Mouse (Mus musculus) bone marrow, adult 2 months (tissue): ENCODE results near the gene Folr1. TPM values are rescaled to one million over a fixed set of nuclear protein-coding genes. Genes with fewer than 3 reads are reported as not detected.

ENCODE experiments used
- H3K27ac ChIP-seq: fragments of 200-500 bp; 2 replicates; pipeline ENCODE4 v1.5.1; 2012; ENCODE audit warnings: low read depth, mild to moderate bottlenecking, control low read depth, inconsistent platforms, low read length; ENCODE audit not compliant: control insufficient read depth, poor library complexity, insufficient read depth
- H3K4me1 ChIP-seq: fragments of 200-500 bp; 2 replicates; pipeline ENCODE4 v1.6.1; 2011; ENCODE audit warnings: low read length; ENCODE audit not compliant: control insufficient read depth, insufficient read depth
- H3K4me3 ChIP-seq: fragments of 200-500 bp; replicated peaks from 2 replicates; pipeline ENCODE3; 2011; ENCODE audit warnings: mild to moderate bottlenecking, low read depth, low read length, control low read depth; ENCODE audit not compliant: control insufficient read depth
- CTCF ChIP-seq: fragments of 200-500 bp; IDR thresholded peaks from 2 replicates; pipeline ENCODE4 v1.5.1; 2011; ENCODE audit warnings: low read length, control low read depth; ENCODE audit not compliant: control insufficient read depth, insufficient read depth
- POLR2A ChIP-seq: fragments of 200-500 bp; IDR thresholded peaks from 2 replicates; pipeline ENCODE4 v1.6.1; 2011; ENCODE audit warnings: low read depth, mild to moderate bottlenecking, control low read depth, low read length, borderline replicate concordance; ENCODE audit not compliant: control insufficient read depth
- WGBS: fragments of 180-500 bp; shearing (Covaris S2); methylation state at CpG from one replicate; pipeline ENCODE4 v1.1.7; 2018; 5-methylcytosine and 5-hydroxymethylcytosine counted together
- polyA plus RNA-seq: library from polyadenylated mRNA; stranded (reverse); fragments of >200 nt; gene quantifications from 2 replicates; pipeline ENCODE4 v1.2.4, GENCODE M21; 2011; ENCODE audit warnings: low replicate concordance; ENCODE audit not compliant: missing spikeins, insufficient read depth, insufficient read length

The Folr1 gene
- polyA plus RNA-seq, 1 experiment = 6.8 TPM

GRCm38 (mm10) chr7:101882413-101883154 is 12.0 kb upstream of the Folr1 start:
- 78% methylated on average over 9 of the region's 9 CpGs for WGBS
- Histone ChIP-seq H3K4me1 (no peaks in the 10 kb centered on the region), H3K27ac (no peak overlapping the region), H3K4me3 (no peak overlapping the region)
- TF ChIP-seq CTCF = no peak
- TF ChIP-seq POLR2A = no peak

GRCm38 (mm10) chr7:101880855-101881254 is 10.3 kb upstream of the Folr1 start:
- 43% methylated on average over 4 of the region's 4 CpGs for WGBS

GRCm38 (mm10) chr7:101875978-101876377 is 5.4 kb upstream of the Folr1 start:
- no peaks in the 10 kb centered on the region; the same call in 1 of the 2 replicates for H3K4me1 ChIP-seq
- WGBS = 94% methylated on average over 1 of the region's 1 CpGs
- TF ChIP-seq CTCF = no peak
- TF ChIP-seq POLR2A = no peak

More at GRCm38 (mm10) chr7:101880855-101881254, 10.3 kb upstream of the Folr1 start:
- no peaks in the 10 kb centered on the region for H3K4me1 ChIP-seq
- TF ChIP-seq POLR2A = no peak
- no peak for TF ChIP-seq CTCF
- H3K27ac ChIP-seq = no peak overlapping the region
- H3K4me3 ChIP-seq = no peak overlapping the region

GRCm38 (mm10) chr7:101871296-101871695 is 708 bp upstream of the Folr1 start:
- no peaks in the 10 kb centered on the region; the same call in 1 of the 2 replicates for H3K4me1 ChIP-seq
- WGBS = 69% methylated on average over 3 of the region's 3 CpGs
- H3K27ac ChIP-seq = no peak overlapping the region
- TF ChIP-seq POLR2A (no peak), CTCF (no peak)
- no peak overlapping the region for H3K4me3 ChIP-seq

More at GRCm38 (mm10) chr7:101875978-101876377, 5.4 kb upstream of the Folr1 start:
- H3K4me3 ChIP-seq = no peak overlapping the region
- H3K27ac ChIP-seq = no peak overlapping the region

GRCm38 (mm10) chr7:101869163-101869500 is 1.5 kb downstream of the Folr1 start:
- no peaks in the 10 kb centered on the region; the same call in 1 of the 2 replicates for H3K4me1 ChIP-seq
- no peak overlapping the region for H3K4me3 ChIP-seq
- TF ChIP-seq CTCF (no peak), POLR2A (no peak)
- WGBS = 85% methylated on average over 7 of the region's 7 CpGs
- H3K27ac ChIP-seq = no peak overlapping the region

GRCm38 (mm10) chr7:101868241-101869162 is 2.1 kb downstream of the Folr1 start:
- Histone ChIP-seq H3K27ac (no peak overlapping the region), H3K4me3 (no peak overlapping the region), H3K4me1 (no peaks in the 10 kb centered on the region; the same call in 1 of the 2 replicates)
- WGBS = 70% methylated on average over 13 of the region's 13 CpGs
- TF ChIP-seq POLR2A (no peak), CTCF (no peak)

- H3K27ac ChIP-seq = no peak overlapping the region
- H3K4me3 ChIP-seq = no peak overlapping the region
- no peak for TF ChIP-seq POLR2A
- TF ChIP-seq CTCF = no peak
- no peaks in the 10 kb centered on the region for H3K4me1 ChIP-seq
- 90% methylated on average over 4 of the region's 4 CpGs for WGBS
Measured at GRCm38 (mm10) chr7:101867482-101867881, 3.1 kb downstream of the Folr1 start.
